Mouse (Mus musculus) heart, adult 2 months (tissue): ENCODE data around the gene Adamts18. TPM values are rescaled to one million over a fixed set of nuclear protein-coding genes. Genes with fewer than 3 reads are reported as not detected.
A peak's percentile ranks its signal among the peaks of the same experiment; 100 is the strongest.

ENCODE experiments used
- DNase-seq, 2 experiments: peaks; one replicate each; pipeline ENCODE4 v3.0.0; 2021
- H3K27ac ChIP-seq: fragments of 200-600 bp; 2 replicates; pipeline ENCODE4 v1.8.1; 2022
- H3K27me3 ChIP-seq: fragments of 200-500 bp; 2 replicates; pipeline ENCODE4 v1.6.1; 2012; ENCODE audit warnings: mild to moderate bottlenecking, low read length, inconsistent platforms, mixed read lengths; ENCODE audit not compliant: control insufficient read depth, insufficient read depth
- H3K36me3 ChIP-seq: fragments of 200-500 bp; 2 replicates; pipeline ENCODE4 v1.6.1; 2012; ENCODE audit warnings: low read length, inconsistent platforms; ENCODE audit not compliant: control insufficient read depth, insufficient read depth
- H3K4me1 ChIP-seq: fragments of 200-500 bp; 2 replicates; pipeline ENCODE4 v1.6.1; 2011; ENCODE audit warnings: low read length; ENCODE audit not compliant: control insufficient read depth, insufficient read depth
- H3K4me3 ChIP-seq: fragments of 200-600 bp; 2 replicates; pipeline ENCODE4 v1.8.1; 2022
- H3K79me2 ChIP-seq: fragments of 200-500 bp; replicated peaks from 2 replicates; pipeline ENCODE4 v1.6.1; 2012; ENCODE audit warnings: mild to moderate bottlenecking, inconsistent platforms, low read length, moderate library complexity, mixed read lengths; ENCODE audit not compliant: control insufficient read depth, insufficient read depth
- H3K9ac ChIP-seq: fragments of 200-500 bp; 2 replicates; pipeline ENCODE4 v1.6.1; 2012; ENCODE audit warnings: low read depth, mild to moderate bottlenecking, control low read depth, inconsistent platforms, low read length, mixed read lengths
- CTCF ChIP-seq: fragments of 200-600 bp; IDR thresholded peaks from 2 replicates; pipeline ENCODE4 v1.8.1; 2022; ENCODE audit warnings: antibody characterized with exemption, mild to moderate bottlenecking, moderate library complexity
- EP300 ChIP-seq: fragments of 200-500 bp; IDR thresholded peaks from 2 replicates; pipeline ENCODE4 v1.6.1; 2011; ENCODE audit warnings: low read depth, low read length, control low read depth; ENCODE audit not compliant: insufficient read depth
- POLR2A ChIP-seq: fragments of 200-500 bp; IDR thresholded peaks from 2 replicates; pipeline ENCODE4 v1.6.1; 2011; ENCODE audit warnings: mild to moderate bottlenecking, low read depth, low read length, control low read depth; ENCODE audit not compliant: insufficient read depth
- WGBS: fragments of 180-500 bp; shearing (Covaris S2); methylation state at CpG from one replicate; pipeline ENCODE4 v1.1.7; 2018; 5-methylcytosine and 5-hydroxymethylcytosine counted together
- intact Hi-C: fragments of 180-260 bp; cut with DNase I; formaldehyde crosslinking; loops from one replicate; pipeline ENCODE4 v1.15.1; 2025
- polyA plus RNA-seq: library from polyadenylated mRNA; depleted of rRNA; stranded (reverse); fragments of >200 nt; gene quantifications from 2 replicates; pipeline ENCODE4 v1.2.3, GENCODE M21; 2012
- total RNA-seq, 2 experiments: library from RNA; stranded (reverse); gene quantifications; 2 replicates each; pipeline ENCODE4 v1.2.3; 2021

Adamts18 gene
- total and polyA plus RNA-seq, 3 experiments = 0.04 TPM; not detected in 2

DNA sequence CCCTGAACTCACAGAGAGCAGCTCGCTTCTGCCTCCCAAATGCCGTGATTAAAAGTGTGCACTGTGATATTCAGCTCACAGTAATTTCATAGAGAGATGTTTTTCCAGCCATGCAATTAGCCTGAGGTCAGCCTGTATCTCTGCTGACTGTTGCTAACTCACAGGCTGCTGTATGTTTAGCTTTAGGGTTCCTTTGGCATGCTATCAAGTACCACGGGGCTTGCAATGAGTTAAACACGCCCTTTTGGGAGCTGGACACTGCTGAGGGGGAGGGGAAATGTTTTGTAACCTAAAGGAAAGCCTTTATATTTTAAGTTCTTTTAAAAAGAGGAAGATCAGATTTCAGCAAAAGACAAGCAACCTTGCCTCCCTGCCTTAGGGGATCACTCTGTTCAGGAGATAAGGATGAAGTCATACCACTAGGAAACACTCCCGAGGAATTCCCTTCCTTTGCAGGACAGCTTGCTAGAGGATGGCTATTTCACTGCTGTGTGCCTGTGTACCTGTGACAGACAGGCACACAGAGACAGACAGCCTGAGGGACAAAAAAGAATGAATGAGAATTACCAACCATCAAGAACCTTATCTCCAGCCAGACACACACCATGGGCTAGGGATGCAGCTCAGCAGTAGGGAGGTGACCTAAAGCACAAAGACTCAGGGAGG is 124.5 kb downstream of the Adamts18 start:
- Histone ChIP-seq H3K27ac (no peak overlapping the region), H3K36me3 (no peaks in the 10 kb centered on the region), H3K4me3 (no peak overlapping the region), H3K4me1 (no peaks in the 10 kb centered on the region), H3K9ac (no peak overlapping the region), H3K27me3 (no peaks in the 10 kb centered on the region), H3K79me2 (no peaks in the 10 kb centered on the region)
- WGBS = 24% methylated on average over 5 of the region's 5 CpGs
- TF ChIP-seq EP300 (no peak), CTCF (no peak), POLR2A (no peak)
- intact Hi-C loops = no loop called here
- no peak for DNase-seq

DNA sequence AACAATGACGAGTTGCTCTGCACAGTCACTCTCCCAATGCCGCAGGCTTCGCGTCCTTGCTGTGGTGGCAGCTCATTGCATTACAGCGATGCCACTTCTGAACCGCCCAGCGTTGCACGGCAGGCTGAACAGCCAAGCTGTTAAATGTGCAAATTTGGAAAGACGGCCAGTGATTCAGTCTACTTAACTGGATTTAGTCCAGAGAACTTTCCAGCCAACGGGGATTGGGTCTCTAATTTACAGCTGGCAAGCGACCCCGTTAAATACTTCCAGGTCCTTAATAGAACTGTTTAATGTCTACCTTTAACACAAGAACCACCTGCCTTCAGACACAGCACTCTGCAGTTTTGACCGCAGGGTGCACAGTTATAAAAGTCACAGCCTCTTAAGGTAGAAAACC is 127.1 kb downstream of the Adamts18 start:
- H3K36me3 ChIP-seq = no peaks in the 10 kb centered on the region
- 87% methylated on average over 13 of the region's 13 CpGs for WGBS
- H3K4me3 ChIP-seq = no peak overlapping the region
- no peak for DNase-seq
- no peaks in the 10 kb centered on the region for H3K79me2 ChIP-seq
- TF ChIP-seq POLR2A (no peak), CTCF (no peak), EP300 (no peak)
- no peaks in the 10 kb centered on the region for H3K27me3 ChIP-seq
- intact Hi-C loops = no loop called here
- H3K4me1 ChIP-seq = no peaks in the 10 kb centered on the region
- no peak overlapping the region for H3K9ac ChIP-seq
- H3K27ac ChIP-seq = no peak overlapping the region

DNA sequence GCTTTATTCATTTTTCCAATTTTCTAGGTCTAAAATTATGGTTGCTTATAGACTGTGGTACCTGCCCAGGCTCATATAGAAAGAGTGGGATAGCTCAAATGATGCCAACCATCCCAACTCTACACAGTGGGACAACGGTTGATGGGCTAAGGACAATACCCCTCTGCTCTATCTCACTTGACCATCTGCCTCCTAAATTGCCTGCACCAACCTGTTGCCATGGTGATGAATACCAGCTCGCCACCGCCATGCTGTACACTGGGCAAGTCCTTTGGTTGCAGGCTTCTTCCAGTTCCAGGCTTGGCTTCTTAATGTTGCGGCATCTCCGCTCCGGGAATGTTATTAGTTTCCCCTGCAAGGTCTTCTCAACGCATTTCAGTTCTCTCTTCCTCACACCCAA is 143.6 kb downstream of the Adamts18 start:
- no peak overlapping the region for H3K9ac ChIP-seq
- H3K36me3 ChIP-seq = no peaks in the 10 kb centered on the region
- intact Hi-C loops = no loop called here
- 83% methylated on average over 7 of the region's 7 CpGs for WGBS
- no peak for DNase-seq
- no peaks in the 10 kb centered on the region for H3K4me1 ChIP-seq
- H3K4me3 ChIP-seq = no peak overlapping the region
- no peaks in the 10 kb centered on the region for H3K27me3 ChIP-seq
- no peaks in the 10 kb centered on the region for H3K79me2 ChIP-seq
- no peak for TF ChIP-seq CTCF
- TF ChIP-seq EP300 = no peak
- TF ChIP-seq POLR2A = no peak
- no peak overlapping the region for H3K27ac ChIP-seq

DNA sequence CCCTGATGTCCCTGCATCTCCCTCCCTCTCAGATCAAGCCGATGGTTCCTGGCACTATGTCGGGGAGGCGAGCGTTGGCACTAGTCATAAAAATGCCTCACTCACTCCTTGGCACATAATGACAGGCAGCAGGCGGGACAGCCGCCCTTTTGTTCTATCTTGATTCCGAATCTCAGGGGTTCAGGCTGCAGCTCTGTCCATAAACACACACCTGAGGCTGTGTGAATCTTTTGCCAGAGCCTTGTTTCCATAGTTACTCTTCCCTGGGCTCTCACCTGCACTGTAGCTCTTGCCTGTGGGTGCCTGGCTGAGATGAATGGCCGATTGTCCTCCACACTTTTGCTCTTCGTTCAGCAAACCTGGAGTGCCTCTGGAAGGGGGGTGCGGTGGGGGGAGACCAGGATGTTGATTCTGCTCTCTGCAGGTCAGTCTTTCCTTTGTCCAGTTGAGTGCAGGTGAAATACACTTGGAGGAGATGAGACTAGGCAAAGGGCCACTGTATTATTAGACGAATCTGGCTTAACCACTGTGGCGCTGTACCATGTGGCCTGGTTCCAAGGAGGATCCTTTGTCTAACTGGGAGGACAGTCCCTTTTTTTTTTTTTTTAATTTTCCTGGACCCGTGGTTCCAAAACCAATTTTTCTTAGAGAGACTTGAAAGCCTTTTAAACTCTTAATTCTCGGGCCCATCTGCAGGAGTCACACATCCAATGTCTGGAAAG is 156.8 kb downstream of the Adamts18 start:
- Histone ChIP-seq H3K79me2 (no peaks in the 10 kb centered on the region), H3K36me3 (no peaks in the 10 kb centered on the region), H3K4me3 (no peak overlapping the region), H3K9ac (no peak overlapping the region), H3K4me1 (no peaks in the 10 kb centered on the region), H3K27ac (no peak overlapping the region), H3K27me3 (no peaks in the 10 kb centered on the region)
- WGBS = 80% methylated on average over 14 of the region's 14 CpGs
- TF ChIP-seq EP300 = no peak
- no peak for TF ChIP-seq POLR2A
- TF ChIP-seq CTCF = no peak
- DNase-seq = no peak
- intact Hi-C loops = no loop called here

DNA sequence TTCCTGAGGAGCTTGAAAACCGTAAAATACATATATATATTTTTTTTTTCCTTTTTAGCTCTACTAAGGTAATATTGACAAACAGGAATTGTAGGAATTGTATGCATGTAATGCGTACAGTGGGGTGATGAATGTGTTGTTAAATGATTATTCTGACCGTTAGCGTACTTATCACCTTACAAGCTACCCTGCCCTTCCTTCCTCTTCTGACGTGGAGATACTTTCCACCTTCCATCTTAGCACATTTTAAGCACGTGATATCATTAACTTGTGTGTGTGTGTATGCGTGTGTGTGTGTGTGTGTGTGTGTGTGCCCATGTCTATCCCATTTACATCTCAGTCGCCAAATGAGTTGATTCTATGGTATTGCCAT is 160.0 kb downstream of the Adamts18 start:
- H3K4me1 ChIP-seq = no peaks in the 10 kb centered on the region
- DNase-seq = no peak
- TF ChIP-seq CTCF (no peak), POLR2A (no peak), EP300 (no peak)
- no peaks in the 10 kb centered on the region for H3K27me3 ChIP-seq
- H3K4me3 ChIP-seq = no peak overlapping the region
- intact Hi-C loops = no loop called here
- no peaks in the 10 kb centered on the region for H3K36me3 ChIP-seq
- H3K9ac ChIP-seq = no peak overlapping the region
- no peak overlapping the region for H3K27ac ChIP-seq
- H3K79me2 ChIP-seq = no peaks in the 10 kb centered on the region
- 62% methylated on average over 8 of the region's 8 CpGs for WGBS

DNA sequence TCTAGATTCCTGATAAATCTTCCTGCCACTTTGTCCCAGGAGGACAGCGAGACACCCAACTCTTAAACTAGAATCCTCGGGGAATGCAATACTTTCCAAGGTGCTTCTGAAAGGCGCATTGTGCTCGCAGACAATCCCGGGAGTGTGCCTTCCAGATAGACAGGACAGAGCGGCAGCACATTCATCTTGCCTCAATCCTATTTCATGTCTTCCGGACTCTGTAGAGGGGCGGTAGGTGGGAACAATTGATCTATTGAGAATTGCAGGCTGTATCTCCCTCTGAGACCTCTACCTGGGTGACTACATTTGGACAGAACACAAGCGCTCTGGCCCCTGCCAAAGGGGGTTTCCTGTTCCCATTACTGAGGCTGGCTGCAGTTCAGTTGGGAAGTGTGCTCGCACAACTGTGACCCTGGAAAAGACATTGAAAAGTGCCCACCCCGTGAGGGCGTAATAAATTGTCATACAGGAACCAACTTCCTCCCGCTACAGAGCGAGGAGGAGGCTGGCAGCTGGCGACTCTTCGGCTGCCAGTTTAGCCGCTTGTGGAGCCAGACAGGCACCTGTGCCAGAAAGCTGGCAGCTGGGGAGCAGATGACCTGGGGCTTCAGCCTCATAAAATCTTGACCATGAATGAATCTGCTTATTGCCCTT is 160.5 kb downstream of the Adamts18 start:
- H3K27me3 ChIP-seq = no peaks in the 10 kb centered on the region
- H3K79me2 ChIP-seq = no peaks in the 10 kb centered on the region
- H3K27ac ChIP-seq = no peak overlapping the region
- no peaks in the 10 kb centered on the region for H3K36me3 ChIP-seq
- no peak overlapping the region for H3K4me3 ChIP-seq
- no peaks in the 10 kb centered on the region for H3K4me1 ChIP-seq
- TF ChIP-seq EP300 (no peak), POLR2A (no peak), CTCF (no peak)
- intact Hi-C loops = no loop called here
- no peak overlapping the region for H3K9ac ChIP-seq
- WGBS = 60% methylated on average over 17 of the region's 17 CpGs
- peak in 1 of 2 experiments; percentile 8 for DNase-seq
